Mouse (Mus musculus) kidney, postnatal 0 days (tissue): ENCODE data around the gene Castor1. TPM values are rescaled to one million over a fixed set of nuclear protein-coding genes. Genes with fewer than 3 reads are reported as not detected.

Source experiments
- ATAC-seq: fragments of 200-750 bp; cut with Nextera tagmentation; replicated peaks from 2 replicates; pipeline ENCODE4 v1.8.0; 2017; ENCODE audit warnings: low read depth, moderate number of reproducible peaks, moderate TSS enrichment, moderate library complexity; ENCODE audit not compliant: low FRiP score
- DNase-seq: peaks from one replicate; pipeline ENCODE4 v3.0.0-alpha.2; 2016; ENCODE audit warnings: low spot score
- H3K27ac ChIP-seq: fragments of 300-500 bp; sonication (generic); 2 replicates; pipeline ENCODE4 v1.5.1; 2014; ENCODE audit warnings: mild to moderate bottlenecking
- H3K27me3 ChIP-seq: fragments of 300-500 bp; sonication (generic); 2 replicates; pipeline ENCODE4 v1.6.1; 2014; ENCODE audit warnings: low read length, mixed read lengths; ENCODE audit not compliant: insufficient read depth
- H3K36me3 ChIP-seq: fragments of 300-500 bp; sonication (generic); 2 replicates; pipeline ENCODE4 v1.6.1; 2014; ENCODE audit warnings: low read length, mixed read lengths; ENCODE audit not compliant: insufficient read depth
- H3K4me1 ChIP-seq: fragments of 300-500 bp; sonication (generic); replicated peaks from 2 replicates; pipeline ENCODE4 v1.6.1; 2014; ENCODE audit warnings: antibody characterized with exemption, low read length, mixed read lengths; ENCODE audit not compliant: insufficient read depth
- H3K4me2 ChIP-seq: fragments of 300-500 bp; sonication (generic); 2 replicates; pipeline ENCODE4 v1.6.1; 2014; ENCODE audit warnings: mild to moderate bottlenecking, low read length, moderate library complexity, mixed read lengths
- H3K4me3 ChIP-seq: fragments of 300-500 bp; sonication (generic); replicated peaks from 2 replicates; pipeline ENCODE4 v1.5.1; 2014; ENCODE audit warnings: low read depth, low read length
- H3K9ac ChIP-seq: fragments of 300-500 bp; sonication (generic); 2 replicates; pipeline ENCODE4 v1.6.1; 2014; ENCODE audit warnings: low read depth, low read length
- H3K9me3 ChIP-seq: fragments of 300-500 bp; sonication (generic); replicated peaks from 2 replicates; pipeline ENCODE4 v1.6.1; 2016; ENCODE audit warnings: low read length, inconsistent platforms, mixed read lengths
- CTCF ChIP-seq: IDR thresholded peaks from 2 replicates; pipeline ENCODE4 v1.5.1; 2016; ENCODE audit warnings: antibody characterized with exemption, low read depth, mild to moderate bottlenecking, moderate library complexity
- WGBS: fragments of 180-500 bp; shearing (Covaris S2); extraction: QIAGEN DNeasy Blood & Tissue Kit; methylation state at CpG from one replicate; pipeline ENCODE4 v1.1.7; 2014; 5-methylcytosine and 5-hydroxymethylcytosine counted together
- polyA plus RNA-seq: library from polyadenylated mRNA; unstranded; fragments of >200 nt; fragmentation: Nextera tagmentation; extraction: Ambion mirVana; gene quantifications from 2 replicates; pipeline ENCODE4 v1.2.1, GENCODE M21; 2015

Gene Castor1
- polyA plus RNA-seq, 1 experiment from 2014 or later = 6.5 TPM

DNA sequence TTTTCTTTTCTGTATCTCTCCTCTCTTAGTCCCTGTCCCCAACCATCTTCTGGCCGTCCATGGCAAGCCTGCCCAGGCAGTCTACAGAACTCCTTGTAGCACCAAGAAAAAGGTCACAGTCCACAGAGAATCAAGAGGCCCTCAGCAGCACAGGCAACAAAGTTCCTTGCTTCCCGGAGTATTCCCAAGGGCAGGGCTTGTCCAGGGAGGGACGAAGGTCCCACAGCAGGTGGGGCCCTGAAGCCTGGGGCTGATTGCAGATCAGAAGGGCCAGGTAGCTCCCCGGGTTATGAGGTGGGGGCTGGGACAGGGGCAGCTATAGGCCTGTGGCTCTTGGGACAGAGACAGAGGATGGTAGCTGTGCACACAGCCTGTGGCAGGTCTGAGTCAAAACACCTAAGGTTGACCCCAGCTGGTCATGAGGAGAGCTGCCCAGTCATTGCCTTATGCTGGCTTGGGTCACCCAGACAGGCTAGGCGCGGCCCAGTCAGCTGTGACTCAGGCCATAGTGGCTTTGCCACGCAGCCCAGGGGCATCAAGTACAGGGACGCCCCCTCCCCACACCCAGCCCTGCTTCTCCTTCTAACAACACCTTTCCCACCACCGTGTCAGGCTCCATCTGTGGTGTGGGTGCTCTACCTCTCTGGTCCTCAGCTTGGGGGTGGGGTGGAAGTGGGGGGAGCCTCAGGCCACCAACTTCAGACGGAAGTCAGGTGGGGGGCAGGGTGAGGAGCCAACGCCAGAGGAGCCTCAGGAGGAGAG is 39.0 kb downstream of the Castor1 start, which contains the start of gene Lif:
Gene Lif (plus strand): TSS at position 712 of the 762 bp plus-strand sequence.
- Histone ChIP-seq H3K36me3 (no peaks in the 10 kb centered on the region), H3K27ac (no peak within 1 kb of the TSS), H3K4me3 (no peak within 1 kb of the TSS), H3K9ac (no peak within 1 kb of the TSS), H3K4me2 (no peak within 1 kb of the TSS), H3K9me3 (no peaks in the 10 kb centered on the region), H3K27me3 (no peaks in the 10 kb centered on the region), H3K4me1 (peaks cover 14% of the 10 kb centered on the region; the same call in 1 of the 2 replicates)
- no peak for TF ChIP-seq CTCF
- 56% methylated on average over 11 of the region's 11 CpGs for WGBS
- ATAC-seq = no peak; the same call in 1 of the 2 replicates
- DNase-seq = no peak

DNA sequence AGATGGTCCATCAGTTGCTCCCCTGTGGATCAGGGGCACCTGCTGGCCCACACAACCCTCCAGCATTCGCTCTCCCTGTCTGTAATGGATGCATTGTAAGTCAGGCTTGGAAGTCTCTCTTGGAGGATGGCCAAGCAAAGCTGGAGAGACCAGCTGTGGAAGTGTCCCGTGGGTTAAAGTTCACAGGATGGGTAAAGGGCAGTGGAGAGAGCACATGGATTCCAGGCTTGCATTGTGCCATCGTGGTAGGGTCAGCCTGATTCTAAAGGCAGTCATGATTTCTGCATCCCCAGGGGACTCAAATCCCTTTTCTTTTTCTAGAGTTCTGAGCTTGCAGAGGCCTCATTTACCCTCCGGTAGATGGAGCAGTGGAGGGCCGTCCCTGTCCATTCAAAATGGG is 39.7 kb downstream of the Castor1 start:
- no peak for TF ChIP-seq CTCF
- Histone ChIP-seq H3K4me3 (no peak overlapping the region), H3K4me2 (no peak overlapping the region), H3K27me3 (no peaks in the 10 kb centered on the region), H3K27ac (no peak overlapping the region), H3K36me3 (no peaks in the 10 kb centered on the region), H3K9ac (no peak overlapping the region), H3K9me3 (no peaks in the 10 kb centered on the region), H3K4me1 (peaks cover 19% of the 10 kb centered on the region; the same call in 1 of the 2 replicates)
- ATAC-seq (no peak), DNase-seq (no peak)
- 54% methylated on average over 5 of the region's 5 CpGs for WGBS

DNA sequence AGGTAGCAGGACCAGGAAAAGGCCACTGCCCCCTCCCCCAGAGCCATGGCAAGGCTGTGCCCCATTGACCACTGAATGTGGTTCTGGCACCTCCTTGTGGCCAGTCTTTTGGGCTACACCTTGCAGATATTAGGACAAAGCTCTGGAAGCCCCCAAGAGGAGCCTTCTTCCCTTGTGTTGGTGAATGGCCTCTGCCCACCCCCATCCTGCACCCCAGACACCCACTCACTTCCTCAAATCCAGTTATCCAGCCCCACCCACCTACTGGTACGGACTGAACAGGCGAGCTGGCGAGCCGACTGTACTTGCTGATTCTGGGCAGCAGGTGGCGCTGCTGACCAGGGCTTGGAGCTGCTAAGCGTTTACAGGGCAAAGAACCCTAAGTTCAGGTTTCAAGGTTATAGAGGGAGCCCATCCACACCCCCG is 40.6 kb downstream of the Castor1 start:
- H3K4me3 ChIP-seq = no peak overlapping the region

DNA sequence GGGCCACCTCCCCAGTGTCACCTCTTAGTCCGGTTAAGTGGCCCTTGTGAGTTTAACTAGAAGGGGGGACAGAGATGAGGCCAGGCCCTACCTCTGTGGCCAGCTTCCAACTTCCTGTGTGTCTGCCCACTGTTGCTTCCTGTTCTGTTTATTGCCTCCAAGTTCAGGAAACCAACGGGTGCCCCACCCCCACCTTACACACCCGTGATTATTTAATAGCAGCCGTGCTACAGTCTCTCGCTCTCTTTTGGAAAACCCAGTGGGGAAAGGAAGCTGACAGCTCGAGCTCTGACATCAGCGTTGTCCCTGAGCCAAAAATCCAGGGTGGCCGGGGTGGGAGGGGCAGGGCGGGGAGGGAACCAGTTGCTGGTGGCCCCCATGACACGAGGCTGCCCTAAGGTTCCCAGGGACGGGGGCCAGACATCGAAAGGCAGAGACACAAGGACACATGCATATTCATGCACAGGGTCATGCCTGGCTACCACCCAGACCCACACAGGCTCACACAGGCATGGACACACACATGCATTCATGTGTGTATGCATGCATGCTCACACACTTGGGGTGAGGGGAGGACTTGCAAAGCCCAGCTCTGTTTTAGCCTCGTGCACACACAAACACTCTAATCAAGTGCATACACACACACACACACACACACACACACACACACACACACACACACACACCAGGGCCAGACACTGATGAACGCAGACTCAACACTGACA is 42.6 kb downstream of the Castor1 start:
- Histone ChIP-seq H3K4me2 (peak overlapping the region; percentile 28; the same call in 1 of the 2 replicates), H3K4me3 (no peak overlapping the region), H3K27me3 (no peaks in the 10 kb centered on the region), H3K27ac (no peak overlapping the region), H3K36me3 (no peaks in the 10 kb centered on the region), H3K9ac (no peak overlapping the region), H3K9me3 (no peaks in the 10 kb centered on the region), H3K4me1 (peaks cover 25% of the 10 kb centered on the region; the same call in 1 of the 2 replicates)
- peak; percentile 54 for DNase-seq
- no peak for ATAC-seq
- WGBS = 23% methylated on average over 14 of the region's 14 CpGs
- no peak for TF ChIP-seq CTCF

More for the DNA sequence above, 40.6 kb downstream of the Castor1 start:
- Histone ChIP-seq H3K4me1 (peaks cover 22% of the 10 kb centered on the region; the same call in 1 of the 2 replicates), H3K36me3 (no peaks in the 10 kb centered on the region), H3K27me3 (no peaks in the 10 kb centered on the region), H3K4me2 (peak overlapping the region; percentile 47), H3K27ac (no peak overlapping the region), H3K9ac (no peak overlapping the region), H3K9me3 (no peaks in the 10 kb centered on the region)
- TF ChIP-seq CTCF = peak; percentile 97
- ATAC-seq (no peak), DNase-seq (peak; percentile 88)
- WGBS = 1% methylated on average over 7 of the region's 7 CpGs

DNA sequence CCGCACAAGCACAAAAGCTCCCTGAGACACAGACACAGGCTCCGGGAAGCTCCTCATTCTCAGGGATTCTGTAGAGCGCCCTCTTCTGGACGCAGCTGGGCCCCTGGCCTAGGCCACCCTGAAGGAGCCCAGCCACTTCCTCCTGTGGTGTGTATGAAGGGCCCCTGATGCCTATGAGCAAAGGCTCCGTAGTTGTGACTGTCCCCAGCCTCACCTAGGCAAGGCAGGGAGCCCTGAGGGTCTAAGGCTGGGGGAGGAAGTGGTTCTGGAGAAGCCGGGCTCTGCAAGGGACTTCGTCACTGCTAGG is 43.1 kb downstream of the Castor1 start:
- 40% methylated on average over 7 of the region's 7 CpGs for whole genome bisulfite sequencing
- 0 out of 2 replicates have a peak, but pooled peaks have one; percentile 26 for ATAC-seq
- no peak overlapping the region for H3K27ac ChIP-seq
- no peaks in the 10 kb centered on the region for H3K9me3 ChIP-seq
- H3K27me3 ChIP-seq = no peaks in the 10 kb centered on the region
- TF ChIP-seq CTCF = peak; percentile 67
- H3K4me3 ChIP-seq = no peak overlapping the region
- no peak overlapping the region for H3K4me2 ChIP-seq
- H3K9ac ChIP-seq = no peak overlapping the region
- DNase-seq = peak; percentile 64
- H3K36me3 ChIP-seq = no peaks in the 10 kb centered on the region
- H3K4me1 ChIP-seq = peaks cover 25% of the 10 kb centered on the region; the same call in 1 of the 2 replicates

DNA sequence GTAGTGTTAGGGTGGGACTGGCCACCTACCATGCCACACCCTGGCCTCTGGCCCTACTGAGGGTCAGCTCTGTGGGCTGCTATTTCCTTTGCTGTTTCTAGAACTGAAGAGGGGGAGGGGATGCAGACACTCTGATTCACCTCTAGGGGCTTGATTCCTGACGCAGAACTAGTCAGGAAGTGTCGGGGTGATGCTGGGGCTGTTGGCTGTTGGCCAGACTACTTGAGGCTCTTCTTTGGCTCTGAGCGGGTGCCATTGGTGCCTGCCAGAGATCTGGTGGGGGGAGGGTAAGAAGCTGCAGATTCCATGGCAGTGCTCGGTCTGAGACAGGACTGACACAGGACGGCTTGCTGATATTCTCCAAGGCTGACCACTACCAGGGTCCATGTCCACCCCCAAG is 43.9 kb downstream of the Castor1 start:
- whole genome bisulfite sequencing = 37% methylated on average over 5 of the region's 5 CpGs
- H3K4me1 ChIP-seq = peaks cover 25% of the 10 kb centered on the region; the same call in 1 of the 2 replicates
- peak; percentile 37; the same call in 1 of the 2 replicates for TF ChIP-seq CTCF
- H3K27me3 ChIP-seq = no peaks in the 10 kb centered on the region
- H3K27ac ChIP-seq = no peak overlapping the region
- no peak overlapping the region for H3K9ac ChIP-seq
- no peak overlapping the region for H3K4me2 ChIP-seq
- ATAC-seq = no peak
- no peak overlapping the region for H3K4me3 ChIP-seq
- peak; percentile 66 for DNase-seq
- H3K36me3 ChIP-seq = no peaks in the 10 kb centered on the region
- H3K9me3 ChIP-seq = no peaks in the 10 kb centered on the region
